Mouse (Mus musculus) megakaryocyte, adult 5-6 weeks (primary cell): Measurements from ENCODE around the gene Gm4216. TPM values are rescaled to one million over a fixed set of nuclear protein-coding genes. Genes with fewer than 3 reads are reported as not detected.
"Not testable (repeated sequence)": the region's sequence is repeated elsewhere in the genome, so short reads cannot be mapped to it uniquely, and the experiment has no call there.

Source experiments
- ATAC-seq: 2 replicates; pipeline ENCODE4 v1.8.0; 2016; ENCODE audit warnings: mild to moderate bottlenecking, inconsistent platforms; ENCODE audit not compliant: poor library complexity, severe bottlenecking
- total RNA-seq, 2 experiments: library from RNA; stranded (forward) in 1 of 2; stranded (reverse) in 1 of 2; fragments of 153-499, 151-499 nt in 1 of 2; fragments of 221-1000, 200-1000 nt in 1 of 2; gene quantifications; 2 replicates each; pipeline versions ENCODE4 v1.2.3 to v1.2.4; 2015 to 2017

Gene Gm4216
- total RNA-seq (2015) (not detected in 2 replicates), total RNA-seq (2017) (not detected in 2 replicates)

GRCm38 (mm10) chr7:23019823-23020222 is at the start of gene Gm4216:
Gene Gm4216 (minus strand): TSS chr7:23019923.
- not testable (repeated sequence) for ATAC-seq

GRCm38 (mm10) chr7:23067356-23067755 is 47.6 kb upstream of the Gm4216 start, which contains the start of gene Gm8720:
Gene Gm8720 (minus strand): TSS chr7:23067456.
- not testable (repeated sequence) for ATAC-seq

- not testable (repeated sequence) for ATAC-seq
These were observed 35.5 kb upstream of the Gm4216 start, which contains the start of gene Vmn1r163 for GRCm38 (mm10) chr7:23055240-23055639. Gene Vmn1r163 (plus strand): TSS chr7:23055540.

- ATAC-seq, result not testable (repeated sequence)
These were observed 35.1 kb downstream of the Gm4216 start, which contains the start of gene Gm4214 for GRCm38 (mm10) chr7:22984573-22984972. Gene Gm4214 (minus strand): TSS chr7:22984673.

Other genes with a start within 250 kb of the Gm4216 start
- gene Vmn1r158, start 229.1 kb downstream of the Gm4216 start, total RNA-seq (2015), result not detected in 2 replicates
- not detected in 2 replicates for gene Vmn1r158, start 229.1 kb downstream of the Gm4216 start, total RNA-seq (2017)
- gene Vmn1r159, start 176.3 kb downstream of the Gm4216 start, total RNA-seq (2015), result not detected in 2 replicates
- not detected in 2 replicates for gene Vmn1r159, start 176.3 kb downstream of the Gm4216 start, total RNA-seq (2017)
- not detected in 2 replicates for gene Vmn1r160, start 148.7 kb downstream of the Gm4216 start, total RNA-seq (2015)
- gene Vmn1r160, start 148.7 kb downstream of the Gm4216 start, total RNA-seq (2017), result not detected in 2 replicates
- gene Gm4214, start 35.2 kb downstream of the Gm4216 start, total RNA-seq (2015), result not detected in 2 replicates
- gene Gm4214, start 35.2 kb downstream of the Gm4216 start, total RNA-seq (2017), result not detected in 2 replicates
- gene Vmn1r163, start 35.6 kb upstream of the Gm4216 start, total RNA-seq (2015), result not detected in 2 replicates
- gene Vmn1r163, start 35.6 kb upstream of the Gm4216 start, total RNA-seq (2017), result not detected in 2 replicates
- not detected in 2 replicates for gene Gm8720, start 47.5 kb upstream of the Gm4216 start, total RNA-seq (2015)
- gene Gm8720, start 47.5 kb upstream of the Gm4216 start, total RNA-seq (2017), result not detected in 2 replicates
- gene Gm10662, start 124.6 kb upstream of the Gm4216 start, total RNA-seq (2015), result not detected in 2 replicates
- gene Gm10662, start 124.6 kb upstream of the Gm4216 start, total RNA-seq (2017), result not detected in 2 replicates
- not detected in 2 replicates for gene Vmn1r165, start 197.4 kb upstream of the Gm4216 start, total RNA-seq (2015)
- gene Vmn1r165, start 197.4 kb upstream of the Gm4216 start, total RNA-seq (2017), result not detected in 2 replicates
- not detected in 2 replicates for gene Vmn1r166, start 231.8 kb upstream of the Gm4216 start, total RNA-seq (2015)
- not detected in 2 replicates for gene Vmn1r166, start 231.8 kb upstream of the Gm4216 start, total RNA-seq (2017)